Mouse (Mus musculus) small intestine, adult 2 months (tissue): Measurements from ENCODE around the gene Ttc4. TPM values are rescaled to one million over a fixed set of nuclear protein-coding genes. Genes with fewer than 3 reads are reported as not detected.

Experiments
- H3K27ac ChIP-seq: fragments of 200-500 bp; 2 replicates; pipeline ENCODE4 v1.5.1; 2012; ENCODE audit warnings: low read depth, low read length, control low read depth, inconsistent platforms; ENCODE audit not compliant: insufficient read depth
- H3K27me3 ChIP-seq: fragments of 200-500 bp; 2 replicates; pipeline ENCODE4 v1.6.1; 2012; ENCODE audit warnings: mild to moderate bottlenecking, moderate library complexity, low read length, inconsistent platforms; ENCODE audit not compliant: control insufficient read depth, insufficient read depth
- H3K36me3 ChIP-seq: fragments of 200-500 bp; 2 replicates; pipeline ENCODE4 v1.6.1; 2012; ENCODE audit warnings: mild to moderate bottlenecking, low read length, control low read depth, inconsistent platforms; ENCODE audit not compliant: control insufficient read depth, insufficient read depth
- H3K4me1 ChIP-seq: fragments of 200-500 bp; 2 replicates; pipeline ENCODE4 v1.6.1; 2012; ENCODE audit warnings: low read length, inconsistent platforms, mixed read lengths; ENCODE audit not compliant: control insufficient read depth, insufficient read depth, insufficient read length
- H3K4me3 ChIP-seq: fragments of 200-500 bp; 2 replicates; pipeline ENCODE4 v1.5.1; 2012; ENCODE audit warnings: low read depth, mild to moderate bottlenecking, control low read depth, inconsistent platforms, low read length, moderate library complexity
- CTCF ChIP-seq: fragments of 200-500 bp; IDR thresholded peaks from 2 replicates; pipeline ENCODE4 v1.5.1; 2012; ENCODE audit warnings: low read depth, mild to moderate bottlenecking, control low read depth, inconsistent platforms, low read length, moderate library complexity, mixed read lengths; ENCODE audit not compliant: insufficient replicate concordance, insufficient read length; ENCODE audit errors: extremely low read depth
- POLR2A ChIP-seq: fragments of 200-500 bp; IDR thresholded peaks from 2 replicates; pipeline ENCODE4 v1.6.1; 2012; ENCODE audit warnings: low read depth, mild to moderate bottlenecking, control low read depth, inconsistent platforms, low read length, moderate library complexity
- WGBS: fragments of 180-500 bp; shearing (Covaris S2); methylation state at CpG from one replicate; pipeline ENCODE4 v1.1.7; 2018; 5-methylcytosine and 5-hydroxymethylcytosine counted together
- polyA plus RNA-seq: library from polyadenylated mRNA; depleted of rRNA; stranded (reverse); fragments of >200 nt; gene quantifications from 2 replicates; pipeline ENCODE4 v1.2.3, GENCODE M21; 2012

Gene Ttc4
- polyA plus RNA-seq, 1 experiment = 41.4 TPM

DNA sequence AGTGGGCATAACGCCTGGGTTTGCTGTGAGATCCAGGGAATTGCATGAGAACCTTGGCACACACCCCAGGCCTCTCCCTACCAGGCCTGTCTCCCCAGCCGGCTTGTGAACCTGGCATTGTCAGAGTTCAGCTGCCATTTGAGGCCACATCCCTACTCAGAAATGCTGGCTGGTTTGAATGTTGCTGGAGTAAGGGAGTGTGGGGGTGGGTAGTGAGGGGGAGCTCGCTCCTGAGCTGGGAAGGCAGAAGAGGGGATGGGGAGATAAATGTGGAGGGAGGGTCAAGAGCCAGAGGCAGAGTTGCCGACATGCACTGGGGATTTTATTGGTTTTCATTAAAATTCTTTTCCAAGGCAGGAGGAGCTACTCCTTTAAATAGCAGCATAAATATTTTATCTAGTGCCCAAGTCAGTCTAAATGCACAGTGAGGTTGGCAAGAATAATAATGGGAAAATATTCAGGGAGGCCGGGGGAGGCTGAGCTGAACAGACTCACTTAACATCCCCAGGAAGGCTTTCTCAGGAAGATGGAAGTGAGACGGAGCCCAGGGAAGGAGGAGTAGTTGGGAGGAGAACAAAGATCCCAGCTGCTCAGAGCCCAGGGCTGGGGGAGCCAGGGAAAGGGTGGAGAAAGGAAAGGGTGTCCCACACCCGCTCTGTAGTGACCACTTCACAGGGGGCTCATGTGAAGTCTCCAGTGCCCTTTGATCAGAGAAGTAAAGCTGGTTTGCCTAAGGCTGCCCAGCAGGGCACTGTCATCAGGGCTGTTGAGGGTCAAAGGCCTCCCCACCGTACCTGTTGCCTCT lies 45.3 kb downstream of the Ttc4 start:
- TF ChIP-seq POLR2A = no peak
- no peak for TF ChIP-seq CTCF
- Histone ChIP-seq H3K27ac (no peak overlapping the region), H3K4me1 (peaks cover 23% of the 10 kb centered on the region), H3K27me3 (no peaks in the 10 kb centered on the region), H3K4me3 (no peak overlapping the region), H3K36me3 (peaks cover 13% of the 10 kb centered on the region; the same call in 1 of the 2 replicates)
- WGBS = 57% methylated on average over 8 of the region's 8 CpGs

DNA sequence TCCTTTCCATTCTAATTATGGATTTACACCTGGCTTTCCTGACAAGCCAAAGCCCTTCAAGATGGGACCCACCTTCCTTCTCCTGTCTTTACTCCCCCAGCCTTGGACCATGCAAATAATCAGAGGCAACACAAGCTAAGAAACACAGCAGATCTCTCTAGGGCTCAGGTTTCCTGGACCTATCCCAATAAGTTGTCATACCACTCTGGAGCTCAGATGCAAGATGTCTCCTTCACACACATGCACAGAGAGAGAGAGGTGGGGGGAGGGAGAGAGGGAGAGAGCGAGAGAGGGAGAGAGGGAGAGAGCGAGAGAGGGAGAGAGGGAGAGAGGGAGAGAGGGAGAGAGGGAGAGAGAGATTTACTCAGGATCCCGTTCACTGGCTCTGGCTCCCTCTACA lies 46.4 kb downstream of the Ttc4 start:
- TF ChIP-seq CTCF (no peak), POLR2A (no peak)
- Histone ChIP-seq H3K4me1 (peaks cover 30% of the 10 kb centered on the region), H3K36me3 (0 out of 2 replicates have a peak, but pooled peaks cover 10% of the 10 kb centered on the region), H3K27me3 (no peaks in the 10 kb centered on the region), H3K4me3 (no peak overlapping the region), H3K27ac (no peak overlapping the region)
- 45% methylated on average over 2 of the region's 3 CpGs for WGBS

DNA sequence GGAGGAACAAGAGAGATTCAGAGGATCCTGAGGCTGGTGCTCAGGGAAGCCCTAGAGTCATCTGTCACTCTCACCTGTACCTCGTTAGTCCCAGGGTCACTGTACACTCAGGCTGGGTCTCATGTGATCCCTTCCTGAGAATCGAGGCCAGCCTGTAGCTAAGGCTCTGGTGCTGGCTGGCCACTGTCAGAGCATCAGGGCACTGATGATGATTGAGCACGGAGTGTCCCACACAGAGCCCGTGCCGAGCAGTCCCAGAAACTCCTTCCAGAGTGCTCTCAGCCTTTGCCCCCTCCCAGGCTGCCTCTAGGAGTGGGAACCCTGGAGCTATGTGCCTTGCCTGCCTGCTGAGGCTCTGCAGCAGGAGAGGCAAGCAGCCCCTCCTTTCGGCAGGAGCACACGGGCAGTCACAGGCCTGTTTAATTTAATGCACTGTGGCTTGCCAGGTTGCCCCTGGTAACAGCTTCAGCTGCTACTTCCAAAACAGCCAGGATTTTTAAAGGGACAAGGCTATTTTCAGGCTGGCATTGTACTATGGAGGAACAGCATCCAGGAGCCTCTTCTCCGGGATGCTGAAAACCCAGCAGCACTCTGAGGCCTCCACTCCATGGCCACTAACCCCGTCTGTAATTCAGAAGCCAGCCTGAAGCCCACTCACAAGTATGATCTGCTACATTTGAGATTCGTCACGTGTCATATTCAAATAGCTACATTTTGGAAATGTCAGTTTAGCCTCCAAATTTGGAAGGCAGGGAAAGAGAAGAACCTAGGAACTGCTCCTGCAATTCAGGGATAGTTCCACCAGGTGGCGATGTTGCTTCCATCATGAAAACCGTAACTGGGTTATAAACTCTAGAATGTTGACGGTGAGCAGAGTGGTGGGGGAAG lies 48.2 kb downstream of the Ttc4 start:
- no peak for TF ChIP-seq POLR2A
- TF ChIP-seq CTCF = peak; percentile 26; the same call in 1 of the 2 replicates
- Histone ChIP-seq H3K4me1 (peaks cover 25% of the 10 kb centered on the region), H3K4me3 (no peak overlapping the region), H3K27ac (no peak overlapping the region), H3K36me3 (no peaks in the 10 kb centered on the region), H3K27me3 (no peaks in the 10 kb centered on the region)
- WGBS = 45% methylated on average over 14 of the region's 14 CpGs

DNA sequence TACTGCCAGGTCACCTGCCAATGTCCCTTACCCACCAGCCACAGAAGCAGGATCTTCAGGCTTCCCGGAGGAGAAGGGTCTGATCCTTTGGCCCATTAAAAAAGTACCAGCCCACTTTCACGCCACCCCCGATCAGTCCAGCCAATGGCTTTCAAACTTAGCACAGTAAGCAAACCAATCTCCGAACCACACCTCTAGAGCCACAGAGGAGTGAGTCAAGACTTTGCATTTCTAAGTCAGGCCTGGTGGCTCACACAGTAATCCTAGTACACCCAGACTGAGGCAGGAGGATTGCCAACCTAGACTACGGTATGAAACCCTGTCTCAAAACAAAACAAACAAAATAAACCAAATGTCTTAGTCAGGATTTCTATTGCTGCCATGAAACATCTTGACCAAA lies 49.4 kb downstream of the Ttc4 start:
- H3K36me3 ChIP-seq = peaks cover 2% of the 10 kb centered on the region; the same call in 1 of the 2 replicates
- peak overlapping the region; percentile 89 for H3K27ac ChIP-seq
- no peaks in the 10 kb centered on the region for H3K27me3 ChIP-seq
- no peak for TF ChIP-seq POLR2A
- no peak for TF ChIP-seq CTCF
- H3K4me1 ChIP-seq = peaks cover 25% of the 10 kb centered on the region
- WGBS = 26% methylated on average over 5 of the region's 5 CpGs
- 0 out of 2 replicates have a peak overlapping the region, but pooled peaks have one; percentile 12 for H3K4me3 ChIP-seq

DNA sequence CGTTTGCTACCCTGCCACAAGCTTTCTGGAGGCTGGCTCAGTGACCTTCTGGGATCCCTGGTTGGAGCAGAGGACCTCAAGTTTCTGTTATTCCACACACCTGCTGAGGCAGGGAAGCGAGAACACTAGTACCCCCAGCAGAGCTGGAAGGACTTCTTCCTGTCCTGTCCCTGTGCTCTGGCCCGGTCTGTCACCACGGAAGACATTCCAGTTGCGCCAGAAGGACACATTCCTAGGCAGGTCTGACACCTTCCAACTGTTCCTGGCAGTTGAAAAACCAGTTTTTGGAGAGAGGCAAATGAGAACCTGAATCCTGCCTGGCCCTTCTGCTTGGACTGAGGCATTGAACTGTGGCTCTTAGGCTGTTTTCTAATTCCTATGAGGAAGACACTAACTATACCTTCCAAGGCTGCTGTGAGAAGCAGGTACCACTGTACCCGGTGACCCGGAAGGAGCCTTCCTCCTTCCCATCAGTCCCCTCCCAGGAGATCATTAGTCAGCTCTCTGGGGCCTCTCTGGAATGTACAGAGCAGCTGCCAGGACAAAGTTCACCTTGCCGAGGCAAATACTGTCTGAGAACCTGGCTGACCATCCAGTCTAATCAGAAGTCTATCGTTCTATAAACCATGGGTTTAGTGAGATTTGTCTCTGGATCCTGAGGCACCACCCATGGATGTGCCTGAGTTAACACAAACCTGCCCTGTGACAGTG lies 49.9 kb downstream of the Ttc4 start:
- Histone ChIP-seq H3K36me3 (peaks cover 2% of the 10 kb centered on the region; the same call in 1 of the 2 replicates), H3K27me3 (no peaks in the 10 kb centered on the region), H3K27ac (peak overlapping the region; percentile 89), H3K4me3 (0 out of 2 replicates have a peak overlapping the region, but pooled peaks have one; percentile 12), H3K4me1 (peaks cover 28% of the 10 kb centered on the region)
- no peak for TF ChIP-seq POLR2A
- TF ChIP-seq CTCF = no peak
- WGBS = 11% methylated on average over 9 of the region's 9 CpGs

DNA sequence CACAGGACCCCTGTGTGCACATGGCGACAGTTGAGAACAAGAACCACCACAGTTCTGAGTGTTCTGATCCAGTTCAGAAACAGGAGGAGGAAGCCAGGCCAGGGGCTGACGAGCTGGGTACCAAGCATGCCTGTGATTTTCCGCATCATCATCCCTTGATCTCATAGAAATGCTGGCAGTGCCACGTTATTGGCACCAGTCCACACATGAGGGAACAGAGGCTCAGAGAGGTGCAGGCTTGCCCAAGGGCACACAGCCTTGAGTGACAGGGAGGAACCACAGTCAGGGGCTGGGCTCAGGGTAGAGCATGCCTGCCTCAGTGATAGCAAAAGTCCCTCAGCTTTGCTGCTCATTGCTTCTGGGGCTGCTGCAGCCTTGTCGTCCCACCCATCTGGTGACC lies 50.9 kb downstream of the Ttc4 start:
- H3K4me3 ChIP-seq = no peak overlapping the region
- WGBS = 80% methylated on average over 5 of the region's 5 CpGs
- H3K27ac ChIP-seq = no peak overlapping the region
- TF ChIP-seq CTCF = no peak
- no peak for TF ChIP-seq POLR2A
- peaks cover 28% of the 10 kb centered on the region for H3K4me1 ChIP-seq
- peaks cover 2% of the 10 kb centered on the region; the same call in 1 of the 2 replicates for H3K36me3 ChIP-seq
- no peaks in the 10 kb centered on the region for H3K27me3 ChIP-seq
